Mouse (Mus musculus) lung, embryonic 15.5 days (tissue): ENCODE measurements around the gene Ttc21a. TPM values are rescaled to one million over a fixed set of nuclear protein-coding genes. Genes with fewer than 3 reads are reported as not detected.

Experiments used
- ATAC-seq: fragments of 200-750 bp; cut with Nextera tagmentation; 2 replicates; pipeline ENCODE4 v1.8.0; 2017; ENCODE audit warnings: moderate number of reproducible peaks, borderline replicate concordance; ENCODE audit not compliant: low FRiP score, low TSS enrichment; ENCODE audit errors: extremely low read depth
- H3K27ac ChIP-seq: fragments of 300-500 bp; sonication (generic); 2 replicates; pipeline ENCODE4 v1.5.1; 2015; ENCODE audit warnings: moderate library complexity, mild to moderate bottlenecking, inconsistent platforms
- H3K27me3 ChIP-seq: fragments of 300-500 bp; sonication (generic); 2 replicates; pipeline ENCODE4 v1.6.1; 2015; ENCODE audit warnings: inconsistent platforms
- H3K36me3 ChIP-seq: fragments of 300-500 bp; sonication (generic); 2 replicates; pipeline ENCODE4 v1.6.1; 2015; ENCODE audit warnings: inconsistent platforms
- H3K4me1 ChIP-seq: fragments of 300-500 bp; sonication (generic); 2 replicates; pipeline ENCODE4 v1.6.1; 2015; ENCODE audit warnings: inconsistent platforms
- H3K4me2 ChIP-seq: fragments of 300-500 bp; sonication (generic); 2 replicates; pipeline ENCODE4 v1.6.1; 2015; ENCODE audit warnings: inconsistent platforms, mild to moderate bottlenecking, moderate library complexity
- H3K4me3 ChIP-seq: fragments of 300-500 bp; sonication (generic); 2 replicates; pipeline ENCODE4 v1.5.1; 2015; ENCODE audit warnings: mild to moderate bottlenecking, inconsistent platforms
- H3K9ac ChIP-seq: fragments of 300-500 bp; sonication (generic); 2 replicates; pipeline ENCODE4 v1.6.1; 2015; ENCODE audit warnings: inconsistent platforms
- H3K9me3 ChIP-seq: fragments of 300-500 bp; sonication (generic); 2 replicates; pipeline ENCODE4 v1.6.1; 2016; ENCODE audit warnings: inconsistent platforms
- WGBS: fragments of 180-500 bp; shearing (Covaris S2); methylation state at CpG from one replicate; pipeline ENCODE4 v1.1.7; 2015; 5-methylcytosine and 5-hydroxymethylcytosine counted together
- polyA plus RNA-seq: library from polyadenylated mRNA; unstranded; fragments of >200 nt; fragmentation: Nextera tagmentation; extraction: Ambion mirVana; gene quantifications from 2 replicates; pipeline ENCODE4 v1.2.1, GENCODE M21; 2015

The Ttc21a gene
- polyA plus RNA-seq, 1 experiment from 2014 or later = 1.1 TPM

DNA sequence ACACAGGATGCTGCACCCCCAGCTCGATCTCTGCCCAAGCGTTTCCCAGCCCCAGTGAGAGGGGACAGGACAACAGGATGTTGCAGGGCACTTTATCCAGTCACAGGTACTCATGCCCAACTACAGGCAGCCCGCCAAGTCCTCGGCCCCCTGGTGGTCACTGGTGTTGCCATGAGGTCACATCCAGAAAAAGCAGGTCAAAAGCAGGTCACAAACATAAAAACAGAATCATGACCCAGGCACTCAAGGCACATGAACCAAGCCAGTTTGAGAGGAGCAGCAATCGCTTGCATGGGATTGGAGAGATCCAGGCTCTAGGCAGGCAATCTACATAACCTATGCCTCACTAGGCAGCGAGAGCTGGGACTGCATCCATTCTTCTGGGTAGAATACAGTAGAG is 32.8 kb downstream of the Ttc21a start:
- peaks cover 36% of the 10 kb centered on the region for H3K36me3 ChIP-seq
- H3K9me3 ChIP-seq = no peaks in the 10 kb centered on the region
- H3K27me3 ChIP-seq = no peaks in the 10 kb centered on the region
- H3K4me1 ChIP-seq = peaks cover 25% of the 10 kb centered on the region
- peak; percentile 28; the same call in 1 of the 2 replicates for ATAC-seq
- WGBS = 33% methylated on average over 6 of the region's 6 CpGs
- peak overlapping the region; percentile 35 for H3K27ac ChIP-seq
- no peak overlapping the region; the same call in 1 of the 2 replicates for H3K9ac ChIP-seq
- no peak overlapping the region for H3K4me2 ChIP-seq
- no peak overlapping the region for H3K4me3 ChIP-seq

DNA sequence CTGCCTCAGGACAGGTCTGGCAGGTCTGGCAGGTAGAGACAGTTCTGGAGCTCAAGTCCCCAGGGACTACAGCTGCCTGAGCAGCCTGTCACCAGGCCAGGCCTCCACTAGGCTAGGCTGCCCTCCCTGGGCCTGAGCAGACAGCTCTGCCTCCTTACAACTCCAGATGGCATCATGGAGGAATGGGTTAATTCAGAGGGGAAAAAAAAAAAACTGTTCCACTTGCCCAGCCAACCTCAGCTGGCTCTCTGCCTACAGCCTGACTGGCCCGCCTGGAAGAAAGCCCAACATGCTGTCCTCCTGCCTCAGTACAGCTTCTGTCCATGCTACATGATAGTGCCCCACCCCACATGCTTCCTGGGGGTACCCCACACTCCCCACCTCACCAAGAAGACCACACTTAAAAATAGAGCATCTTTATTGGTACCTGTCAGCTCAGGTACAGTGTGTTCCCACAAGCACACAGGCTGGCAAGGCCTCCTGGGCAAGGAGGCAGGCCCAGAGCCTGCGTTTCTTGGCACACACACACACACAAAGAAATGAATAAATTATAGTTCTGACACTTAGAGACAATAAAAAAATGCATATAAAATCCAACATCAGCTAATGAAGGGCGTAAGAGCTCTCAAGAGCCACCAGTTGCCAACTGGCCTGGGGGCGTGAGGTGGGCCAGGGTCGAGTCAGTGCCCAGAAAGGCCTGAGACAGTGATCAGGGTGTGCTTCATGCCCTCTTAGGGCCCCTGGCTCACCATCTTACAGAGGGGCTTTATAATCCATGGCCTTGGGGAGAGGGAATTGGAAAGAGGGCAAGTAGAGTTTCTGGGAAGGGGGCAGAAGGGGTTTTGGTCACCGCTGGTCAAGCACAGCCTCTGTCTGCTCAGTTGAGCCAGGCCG is 33.6 kb downstream of the Ttc21a start:
- Histone ChIP-seq H3K4me1 (peaks cover 25% of the 10 kb centered on the region), H3K9me3 (no peaks in the 10 kb centered on the region), H3K27me3 (no peaks in the 10 kb centered on the region), H3K4me2 (no peak overlapping the region), H3K4me3 (no peak overlapping the region), H3K9ac (peak overlapping the region; percentile 8; the same call in 1 of the 2 replicates), H3K36me3 (peaks cover 38% of the 10 kb centered on the region), H3K27ac (peak overlapping the region; percentile 35)
- ATAC-seq = no peak
- WGBS = 66% methylated on average over 7 of the region's 7 CpGs

DNA sequence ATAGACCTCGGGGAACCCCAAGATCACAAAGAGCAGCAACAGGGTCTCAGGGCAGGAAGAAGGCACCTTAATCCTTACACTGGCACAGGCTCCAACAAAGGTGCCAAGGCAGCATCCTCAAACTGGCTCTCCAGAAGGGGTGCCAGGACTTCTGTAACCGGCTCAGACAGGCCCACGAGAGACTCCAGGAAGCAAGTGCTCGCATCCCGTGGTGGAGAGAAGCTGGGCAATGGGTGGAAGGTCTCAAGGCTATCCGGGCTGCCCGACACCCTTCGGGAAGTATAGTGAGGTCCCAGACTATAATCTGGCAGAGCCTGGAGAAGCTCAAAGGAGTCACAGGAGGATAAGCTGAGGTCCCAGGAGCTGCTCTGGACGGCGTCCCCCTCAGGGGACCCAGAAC is 34.8 kb downstream of the Ttc21a start:
- 94% methylated on average over 10 of the region's 10 CpGs for WGBS
- Histone ChIP-seq H3K4me2 (no peak overlapping the region), H3K4me1 (peaks cover 33% of the 10 kb centered on the region), H3K9me3 (no peaks in the 10 kb centered on the region), H3K36me3 (peaks cover 38% of the 10 kb centered on the region), H3K27me3 (no peaks in the 10 kb centered on the region), H3K9ac (no peak overlapping the region), H3K4me3 (no peak overlapping the region), H3K27ac (no peak overlapping the region)
- ATAC-seq = no peak

DNA sequence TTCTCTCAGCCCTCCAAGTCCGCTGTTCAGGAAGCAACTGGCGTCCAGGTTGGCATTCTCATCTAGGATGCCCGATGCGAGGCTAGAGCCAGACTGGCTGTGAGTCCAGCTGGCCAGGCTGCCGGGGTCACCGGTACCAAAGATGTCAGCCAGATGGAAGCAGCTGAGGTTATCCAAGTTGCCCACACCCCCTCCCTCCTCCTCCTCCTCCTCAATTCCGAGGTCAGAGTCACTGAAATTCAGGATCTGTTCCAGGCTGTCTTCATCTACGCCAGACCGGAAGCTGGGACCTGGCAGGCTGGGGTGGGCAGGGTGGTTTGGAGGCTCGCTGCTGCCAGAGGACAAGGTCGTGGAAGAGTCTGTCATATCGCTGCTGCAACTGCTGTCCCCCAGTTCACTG is 35.2 kb downstream of the Ttc21a start:
- Histone ChIP-seq H3K9ac (no peak overlapping the region), H3K4me2 (no peak overlapping the region), H3K4me3 (no peak overlapping the region), H3K27ac (no peak overlapping the region), H3K36me3 (peaks cover 38% of the 10 kb centered on the region), H3K27me3 (no peaks in the 10 kb centered on the region), H3K4me1 (peaks cover 37% of the 10 kb centered on the region), H3K9me3 (no peaks in the 10 kb centered on the region)
- no peak for ATAC-seq
- 77% methylated on average over 12 of the region's 12 CpGs for WGBS

DNA sequence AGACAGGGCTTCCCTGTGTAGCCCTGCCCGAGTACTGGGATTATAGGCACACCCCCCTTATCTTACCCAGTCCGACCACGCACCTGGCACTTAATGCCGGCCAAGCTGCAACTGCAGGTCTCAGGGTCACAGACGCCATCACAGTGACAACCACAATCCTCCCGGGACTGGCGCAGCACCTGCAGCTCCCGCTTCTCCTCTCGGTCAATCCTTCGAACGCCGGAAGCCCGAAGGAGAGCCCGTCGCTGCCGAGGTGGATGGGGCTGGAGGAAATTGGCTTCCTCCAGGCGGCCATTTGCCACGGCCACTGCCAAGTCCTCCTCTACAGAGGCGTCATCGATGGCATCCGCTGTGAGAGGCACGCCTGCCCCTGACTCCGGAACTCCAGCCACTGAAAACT is 35.9 kb downstream of the Ttc21a start:
- H3K27ac ChIP-seq = no peak overlapping the region
- H3K27me3 ChIP-seq = no peaks in the 10 kb centered on the region
- H3K36me3 ChIP-seq = peaks cover 38% of the 10 kb centered on the region
- 87% methylated on average over 23 of the region's 23 CpGs for WGBS
- no peaks in the 10 kb centered on the region for H3K9me3 ChIP-seq
- H3K9ac ChIP-seq = no peak overlapping the region
- no peak for ATAC-seq
- H3K4me3 ChIP-seq = no peak overlapping the region
- peaks cover 44% of the 10 kb centered on the region for H3K4me1 ChIP-seq
- no peak overlapping the region for H3K4me2 ChIP-seq

GRCm38 (mm10) chr9:119973869-119974520 is 36.6 kb downstream of the Ttc21a start:
- ATAC-seq = no peak
- Histone ChIP-seq H3K27ac (no peak overlapping the region), H3K9me3 (no peaks in the 10 kb centered on the region), H3K4me3 (no peak overlapping the region), H3K36me3 (peaks cover 38% of the 10 kb centered on the region), H3K4me2 (no peak overlapping the region), H3K27me3 (no peaks in the 10 kb centered on the region), H3K4me1 (peaks cover 51% of the 10 kb centered on the region), H3K9ac (no peak overlapping the region)
- WGBS = 91% methylated on average over 27 of the region's 27 CpGs

GRCm38 (mm10) chr9:119974609-119975008 is 37.2 kb downstream of the Ttc21a start:
- H3K27me3 ChIP-seq = no peaks in the 10 kb centered on the region
- no peaks in the 10 kb centered on the region for H3K9me3 ChIP-seq
- no peak overlapping the region for H3K4me2 ChIP-seq
- H3K4me3 ChIP-seq = no peak overlapping the region
- no peak overlapping the region for H3K27ac ChIP-seq
- no peak overlapping the region for H3K9ac ChIP-seq
- peaks cover 38% of the 10 kb centered on the region for H3K36me3 ChIP-seq
- WGBS = 78% methylated on average over 5 of the region's 5 CpGs
- ATAC-seq = no peak
- H3K4me1 ChIP-seq = peaks cover 57% of the 10 kb centered on the region

- no peak overlapping the region for H3K4me3 ChIP-seq
- no peaks in the 10 kb centered on the region for H3K27me3 ChIP-seq
- H3K36me3 ChIP-seq = peaks cover 38% of the 10 kb centered on the region
- H3K9ac ChIP-seq = no peak overlapping the region
- 83% methylated on average over 4 of the region's 4 CpGs for WGBS
- no peaks in the 10 kb centered on the region for H3K9me3 ChIP-seq
- no peak for ATAC-seq
- H3K27ac ChIP-seq = no peak overlapping the region
- H3K4me1 ChIP-seq = peaks cover 58% of the 10 kb centered on the region
- no peak overlapping the region for H3K4me2 ChIP-seq
Measured at GRCm38 (mm10) chr9:119975286-119975685, 37.9 kb downstream of the Ttc21a start.

GRCm38 (mm10) chr9:119976704-119977556 is 39.5 kb downstream of the Ttc21a start:
- 20% methylated on average over 17 of the region's 17 CpGs for WGBS

GRCm38 (mm10) chr9:119977557-119978060 is 40.2 kb downstream of the Ttc21a start:
- no peaks in the 10 kb centered on the region for H3K9me3 ChIP-seq
- WGBS = 11% methylated on average over 5 of the region's 5 CpGs
- no peak overlapping the region for H3K4me3 ChIP-seq
- ATAC-seq = no peak
- peaks cover 65% of the 10 kb centered on the region for H3K4me1 ChIP-seq
- peaks cover 28% of the 10 kb centered on the region for H3K36me3 ChIP-seq
- peak overlapping the region; percentile 27 for H3K4me2 ChIP-seq
- peak overlapping the region; percentile 50 for H3K27ac ChIP-seq
- no peak overlapping the region for H3K9ac ChIP-seq
- H3K27me3 ChIP-seq = no peaks in the 10 kb centered on the region

More at GRCm38 (mm10) chr9:119976704-119977556, 39.5 kb downstream of the Ttc21a start:
- Histone ChIP-seq H3K27me3 (no peaks in the 10 kb centered on the region), H3K4me2 (peak overlapping the region; percentile 27; the same call in 1 of the 2 replicates), H3K36me3 (peaks cover 35% of the 10 kb centered on the region), H3K27ac (peak overlapping the region; percentile 50; the same call in 1 of the 2 replicates), H3K4me1 (peaks cover 60% of the 10 kb centered on the region), H3K4me3 (no peak overlapping the region), H3K9ac (no peak overlapping the region), H3K9me3 (no peaks in the 10 kb centered on the region)
- no peak for ATAC-seq

DNA sequence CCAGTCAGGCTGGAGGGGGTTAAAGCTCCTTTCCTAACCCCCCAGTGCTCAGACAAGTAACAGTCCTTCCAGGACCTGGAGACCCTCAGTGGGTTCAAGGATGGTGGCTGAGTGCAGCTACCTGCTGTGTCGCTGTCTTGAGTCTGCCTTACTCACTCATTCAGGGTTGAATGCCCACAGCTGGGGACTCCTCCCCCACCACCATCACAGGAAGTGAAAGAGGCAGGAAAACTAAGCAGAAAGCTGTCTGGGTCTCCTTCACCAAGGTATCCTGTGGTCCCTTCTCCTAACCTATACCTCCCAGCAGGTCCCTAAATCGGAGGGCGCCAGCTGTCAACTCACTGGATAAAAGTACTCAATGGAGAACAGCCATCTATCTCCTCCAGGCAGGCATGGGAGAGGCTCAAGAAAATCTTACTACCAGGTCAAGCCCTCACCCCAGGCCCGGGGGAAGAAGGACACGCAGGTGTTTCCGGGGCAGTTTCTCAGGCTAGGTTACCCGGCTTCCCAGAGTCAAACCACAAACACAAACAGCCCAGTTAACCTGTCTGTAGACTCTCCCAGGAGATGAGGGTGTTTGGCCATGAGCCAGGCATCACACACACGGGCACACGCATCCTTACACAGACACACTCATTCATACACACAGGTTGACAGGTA is 40.9 kb downstream of the Ttc21a start:
- no peaks in the 10 kb centered on the region for H3K9me3 ChIP-seq
- ATAC-seq = no peak
- peaks cover 64% of the 10 kb centered on the region for H3K4me1 ChIP-seq
- peaks cover 21% of the 10 kb centered on the region for H3K36me3 ChIP-seq
- WGBS = 36% methylated on average over 9 of the region's 9 CpGs
- no peak overlapping the region for H3K9ac ChIP-seq
- H3K4me3 ChIP-seq = no peak overlapping the region
- peak overlapping the region; percentile 27; the same call in 1 of the 2 replicates for H3K4me2 ChIP-seq
- no peaks in the 10 kb centered on the region for H3K27me3 ChIP-seq
- peak overlapping the region; percentile 50 for H3K27ac ChIP-seq
